Mouse (Mus musculus) forebrain, postnatal 0 days (tissue): ENCODE measurements at regions not wholly inside any gene's neighbourhood (a gene's known extent, or its start where the extent isn't known, plus 50 kb on each side); places are given as distances from the start of the nearest gene placed in this dataset.

Experiments used
- ATAC-seq: fragments of 200-750 bp; cut with Nextera tagmentation; 2 replicates; pipeline ENCODE4 v1.8.0; 2017; ENCODE audit warnings: mild to moderate bottlenecking, moderate library complexity
- DNase-seq: peaks from one replicate; pipeline ENCODE4 v3.0.0-alpha.2; 2015
- H3K27ac ChIP-seq: fragments of 300-500 bp; sonication (generic); 2 replicates; pipeline ENCODE4 v1.5.1; 2014; ENCODE audit warnings: low read depth, mild to moderate bottlenecking, antibody characterized with exemption, low read length, moderate library complexity, mixed read lengths
- H3K27me3 ChIP-seq: fragments of 300-500 bp; sonication (generic); 2 replicates; pipeline ENCODE4 v1.6.1; 2014; ENCODE audit warnings: mild to moderate bottlenecking, low read length, mixed read lengths; ENCODE audit not compliant: insufficient read depth
- H3K36me3 ChIP-seq: fragments of 300-500 bp; sonication (generic); 2 replicates; pipeline ENCODE4 v1.6.1; 2014; ENCODE audit warnings: mild to moderate bottlenecking, moderate library complexity; ENCODE audit not compliant: insufficient read depth
- H3K4me1 ChIP-seq: fragments of 300-500 bp; sonication (generic); 2 replicates; pipeline ENCODE4 v1.6.1; 2014; ENCODE audit warnings: antibody characterized with exemption; ENCODE audit not compliant: insufficient read depth
- H3K4me2 ChIP-seq: fragments of 300-500 bp; sonication (generic); 2 replicates; pipeline ENCODE4 v1.6.1; 2014; ENCODE audit warnings: low read depth, mild to moderate bottlenecking, moderate library complexity
- H3K4me3 ChIP-seq: fragments of 300-500 bp; sonication (generic); 2 replicates; pipeline ENCODE4 v1.5.1; 2014; ENCODE audit warnings: low read depth, low read length, mixed read lengths
- H3K9ac ChIP-seq: fragments of 300-500 bp; sonication (generic); 2 replicates; pipeline ENCODE4 v1.6.1; 2014; ENCODE audit warnings: mild to moderate bottlenecking
- H3K9me3 ChIP-seq: fragments of 300-500 bp; sonication (generic); 2 replicates; pipeline ENCODE4 v1.6.1; 2016; ENCODE audit warnings: low read length
- CTCF ChIP-seq: sonication (generic); IDR thresholded peaks from 2 replicates; pipeline ENCODE4 v1.5.1; 2016; ENCODE audit warnings: antibody characterized with exemption, control low read depth, low read depth
- WGBS: fragments of 180-500 bp; shearing (Covaris S2); extraction: QIAGEN DNeasy Blood & Tissue Kit; methylation state at CpG from one replicate; pipeline ENCODE4 v1.1.7; 2014; 5-methylcytosine and 5-hydroxymethylcytosine counted together

DNA sequence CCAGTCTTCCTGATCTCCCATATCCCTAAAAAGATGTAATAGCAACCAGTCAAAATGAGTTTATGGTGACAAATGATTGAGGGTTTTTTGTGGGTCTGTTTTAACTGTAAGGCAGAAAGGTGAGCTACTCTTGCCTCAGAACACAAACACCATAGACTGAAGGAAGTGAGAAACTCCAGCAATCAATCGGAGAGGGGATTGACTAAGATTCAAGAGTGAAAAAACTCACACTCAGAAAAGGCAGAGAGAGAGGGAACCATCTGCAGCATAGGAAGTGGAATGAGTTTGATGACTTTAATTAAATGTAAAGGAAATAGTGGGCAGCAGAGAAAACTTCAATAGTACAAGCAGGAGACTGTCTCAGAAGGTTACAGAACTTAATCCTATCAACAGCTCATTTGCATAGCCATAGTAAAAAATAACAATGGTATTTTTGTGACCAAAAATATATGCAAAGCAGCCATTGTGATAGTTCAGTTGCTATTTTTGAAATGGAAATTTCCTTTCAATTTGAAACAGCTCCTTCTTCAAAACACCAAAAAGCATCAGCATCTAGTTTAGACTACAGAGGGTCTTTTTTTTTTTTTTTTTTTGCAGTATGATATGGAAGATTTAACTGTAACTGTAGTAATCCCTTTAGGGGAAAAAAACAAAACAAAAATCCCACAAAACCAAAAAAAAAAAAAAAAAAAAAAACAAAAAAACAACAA is 442.9 kb upstream of the Tenm2 start:
- TF ChIP-seq CTCF, result no peak
- Histone ChIP-seq H3K4me2 (no peak overlapping the region), H3K9me3 (no peaks in the 10 kb centered on the region), H3K9ac (no peak overlapping the region), H3K4me1 (no peaks in the 10 kb centered on the region), H3K36me3 (no peaks in the 10 kb centered on the region), H3K4me3 (no peak overlapping the region), H3K27ac (no peak overlapping the region), H3K27me3 (no peaks in the 10 kb centered on the region; the same call in 1 of the 2 replicates)
- 11% methylated on average over 1 of the region's 1 CpGs for WGBS
- ATAC-seq (no peak), DNase-seq (no peak)

DNA sequence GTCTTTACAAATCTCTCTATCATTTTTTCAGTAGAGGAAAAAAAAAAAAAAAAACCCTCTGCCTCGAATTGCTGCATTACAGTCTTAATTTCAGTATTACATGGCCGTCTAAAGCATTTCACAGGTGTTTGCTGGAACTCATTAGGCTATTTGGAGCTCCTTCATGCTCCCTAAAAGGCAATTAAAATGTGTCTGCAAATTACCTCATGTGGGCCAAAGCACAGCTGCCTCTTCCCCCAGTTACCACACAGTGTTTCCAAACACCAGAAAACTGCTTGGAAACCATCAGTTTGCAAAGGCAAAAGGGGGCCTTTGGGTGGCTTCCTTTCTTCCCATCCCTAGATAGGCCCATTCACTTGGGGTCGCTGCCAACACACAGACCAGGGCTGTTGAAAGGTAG is 435.6 kb upstream of the Tenm2 start:
- 9% methylated on average over 3 of the region's 3 CpGs for WGBS
- no peak overlapping the region for H3K9ac ChIP-seq
- H3K36me3 ChIP-seq, result no peaks in the 10 kb centered on the region
- ATAC-seq (no peak), DNase-seq (peak; percentile 8)
- no peak overlapping the region for H3K27ac ChIP-seq
- no peaks in the 10 kb centered on the region for H3K27me3 ChIP-seq
- no peak overlapping the region for H3K4me2 ChIP-seq
- TF ChIP-seq CTCF, result no peak
- no peaks in the 10 kb centered on the region for H3K4me1 ChIP-seq
- H3K9me3 ChIP-seq, result no peaks in the 10 kb centered on the region
- no peak overlapping the region for H3K4me3 ChIP-seq

DNA sequence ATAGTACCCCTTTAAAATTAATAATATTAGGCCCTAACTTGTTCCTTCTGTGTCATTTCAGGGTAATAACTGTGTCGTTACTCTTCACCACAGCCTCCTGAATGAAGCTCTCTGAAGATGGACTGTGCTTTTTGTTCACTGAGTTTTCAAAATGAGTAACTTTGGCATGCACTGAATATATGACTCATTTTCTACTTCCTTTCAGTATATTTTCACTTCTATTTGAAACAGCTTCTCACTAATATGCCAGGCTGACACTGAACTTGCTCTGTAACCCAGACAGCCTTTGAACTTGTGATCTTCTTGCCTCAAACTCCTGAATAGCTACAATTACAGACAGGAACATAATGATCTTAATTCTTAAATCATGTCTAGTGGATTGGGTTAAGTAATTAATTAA is 431.2 kb upstream of the Tenm2 start:
- H3K36me3 ChIP-seq, result no peaks in the 10 kb centered on the region
- DNase-seq (no peak), ATAC-seq (no peak)
- no peak overlapping the region for H3K4me3 ChIP-seq
- no peak overlapping the region for H3K9ac ChIP-seq
- no peaks in the 10 kb centered on the region for H3K9me3 ChIP-seq
- no peak overlapping the region for H3K27ac ChIP-seq
- TF ChIP-seq CTCF, result no peak
- no peak overlapping the region for H3K4me2 ChIP-seq
- H3K4me1 ChIP-seq, result no peaks in the 10 kb centered on the region
- 50% methylated on average over 1 of the region's 1 CpGs for whole genome bisulfite sequencing
- H3K27me3 ChIP-seq, result no peaks in the 10 kb centered on the region

DNA sequence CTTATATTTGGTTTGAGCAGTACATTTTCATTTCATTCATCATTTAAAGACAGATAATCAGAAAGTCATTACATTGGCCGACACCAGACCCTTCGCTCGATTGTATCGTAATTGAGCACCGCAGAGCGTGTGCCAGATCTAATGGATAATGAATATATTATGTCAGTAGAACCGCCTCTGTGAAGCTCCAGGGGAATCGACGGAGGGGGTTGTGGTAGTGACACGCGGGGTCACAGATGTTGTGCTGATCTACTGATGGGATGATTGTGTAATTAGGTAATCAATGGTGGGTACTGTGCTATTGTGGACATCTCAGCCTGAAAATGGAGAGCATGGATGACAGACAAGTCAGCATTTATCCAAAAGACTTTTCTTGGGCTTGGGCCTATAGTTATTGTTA is 414.3 kb upstream of the Tenm2 start:
- H3K27ac ChIP-seq, result no peak overlapping the region
- H3K9ac ChIP-seq, result no peak overlapping the region
- H3K27me3 ChIP-seq, result no peaks in the 10 kb centered on the region
- WGBS, result 60% methylated on average over 11 of the region's 11 CpGs
- H3K9me3 ChIP-seq, result no peaks in the 10 kb centered on the region
- DNase-seq (no peak), ATAC-seq (no peak)
- TF ChIP-seq CTCF, result no peak
- no peaks in the 10 kb centered on the region for H3K36me3 ChIP-seq
- no peaks in the 10 kb centered on the region for H3K4me1 ChIP-seq
- no peak overlapping the region for H3K4me3 ChIP-seq
- H3K4me2 ChIP-seq, result no peak overlapping the region

DNA sequence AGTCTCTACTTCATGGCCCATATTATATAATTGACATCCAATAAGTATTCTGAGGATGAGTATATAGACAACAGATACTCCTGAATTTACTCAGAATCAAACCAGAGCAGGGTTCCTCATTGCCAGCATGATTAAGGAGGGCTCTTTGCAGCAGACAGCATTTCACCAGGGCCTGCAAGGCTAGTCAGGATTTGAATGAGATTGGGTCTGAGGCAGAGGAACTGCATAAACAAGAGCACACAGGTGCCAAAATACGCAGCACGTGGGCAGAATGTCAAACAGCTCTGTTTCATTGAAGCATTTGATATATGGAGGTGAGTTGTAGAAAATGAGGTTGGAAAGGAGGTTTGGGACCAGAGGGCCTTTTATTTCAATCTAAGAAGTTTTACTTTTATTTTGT is 387.5 kb upstream of the Tenm2 start:
- H3K27ac ChIP-seq, result no peak overlapping the region
- TF ChIP-seq CTCF, result no peak
- no peak overlapping the region for H3K4me3 ChIP-seq
- WGBS, result 63% methylated on average over 2 of the region's 2 CpGs
- H3K4me1 ChIP-seq, result no peaks in the 10 kb centered on the region
- DNase-seq, result no peak
- no peak overlapping the region for H3K9ac ChIP-seq
- no peak overlapping the region for H3K4me2 ChIP-seq
- H3K9me3 ChIP-seq, result no peaks in the 10 kb centered on the region
- no peak for ATAC-seq
- no peaks in the 10 kb centered on the region for H3K27me3 ChIP-seq
- H3K36me3 ChIP-seq, result no peaks in the 10 kb centered on the region

DNA sequence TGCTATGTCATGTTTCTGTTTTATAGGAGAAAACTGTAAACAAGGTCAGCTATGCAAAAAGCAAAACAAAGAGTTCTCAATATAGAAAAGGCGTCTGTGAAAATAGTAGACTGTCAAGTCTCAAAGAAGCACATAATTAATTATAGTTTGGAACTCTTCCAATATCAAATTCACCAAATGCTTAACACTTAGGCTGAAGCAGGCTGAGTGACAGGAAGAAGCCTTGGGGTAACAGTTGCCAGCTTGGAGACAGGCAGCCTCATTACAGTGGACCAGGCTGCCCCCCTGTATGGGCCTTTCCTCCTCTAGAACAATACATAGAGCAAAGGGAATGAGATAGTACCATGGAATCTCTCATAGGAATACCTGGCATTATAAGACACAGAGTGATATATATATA is 364.8 kb upstream of the Tenm2 start:
- H3K4me1 ChIP-seq, result no peaks in the 10 kb centered on the region

DNA sequence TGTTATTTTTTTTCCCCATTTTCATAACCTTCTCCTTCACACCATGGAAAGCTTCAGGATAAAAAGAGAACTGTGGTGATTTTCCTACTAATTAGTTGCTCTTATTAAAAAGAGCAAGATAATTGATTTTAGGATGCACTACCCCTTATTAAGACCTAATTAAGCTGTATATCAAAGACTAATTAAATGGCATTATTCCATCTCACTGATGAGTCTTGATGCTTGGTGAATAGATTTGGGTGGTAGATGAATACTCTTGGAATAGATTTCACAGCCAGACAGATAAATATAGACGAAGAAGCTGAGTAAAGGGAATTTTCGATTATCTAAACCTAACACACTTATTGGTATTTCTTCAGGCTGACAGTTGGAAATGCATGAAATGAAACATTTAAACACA is 346.5 kb upstream of the Tenm2 start:
- Histone ChIP-seq H3K4me3 (no peak overlapping the region), H3K36me3 (no peaks in the 10 kb centered on the region), H3K4me1 (no peaks in the 10 kb centered on the region), H3K4me2 (no peak overlapping the region), H3K27me3 (no peaks in the 10 kb centered on the region), H3K27ac (no peak overlapping the region), H3K9ac (no peak overlapping the region), H3K9me3 (no peaks in the 10 kb centered on the region)
- WGBS, result 17% methylated on average over 2 of the region's 2 CpGs
- DNase-seq, result no peak
- TF ChIP-seq CTCF, result no peak
- ATAC-seq, result no peak

More for the DNA sequence above, 364.8 kb upstream of the Tenm2 start:
- no peaks in the 10 kb centered on the region for H3K9me3 ChIP-seq
- no peak for TF ChIP-seq CTCF
- H3K4me3 ChIP-seq, result no peak overlapping the region
- H3K36me3 ChIP-seq, result no peaks in the 10 kb centered on the region
- 29% methylated on average over 1 of the region's 1 CpGs for WGBS
- H3K9ac ChIP-seq, result no peak overlapping the region
- no peaks in the 10 kb centered on the region for H3K27me3 ChIP-seq
- ATAC-seq (no peak), DNase-seq (no peak)
- H3K27ac ChIP-seq, result no peak overlapping the region
- H3K4me2 ChIP-seq, result no peak overlapping the region
